Mouse (Mus musculus) intestine, postnatal 0 days (tissue): ENCODE results near the gene Rpl4. TPM values are rescaled to one million over a fixed set of nuclear protein-coding genes. Genes with fewer than 3 reads are reported as not detected.
A peak's percentile ranks its signal among the peaks of the same experiment; 100 is the strongest.

Source experiments
- ATAC-seq: fragments of 200-750 bp; cut with Nextera tagmentation; 2 replicates; pipeline ENCODE4 v1.8.0; 2017; ENCODE audit warnings: mild to moderate bottlenecking, moderate TSS enrichment, moderate library complexity
- H3K27ac ChIP-seq: fragments of 300-500 bp; sonication (generic); 2 replicates; pipeline ENCODE4 v1.5.1; 2014; ENCODE audit warnings: mild to moderate bottlenecking, low read depth, low read length, moderate library complexity
- H3K27me3 ChIP-seq: fragments of 300-500 bp; sonication (generic); replicated peaks from 2 replicates; pipeline ENCODE4 v1.6.1; 2014; ENCODE audit warnings: low read length, mixed read lengths; ENCODE audit not compliant: control insufficient read depth, insufficient read depth
- H3K36me3 ChIP-seq: fragments of 300-500 bp; sonication (generic); 2 replicates; pipeline ENCODE4 v1.6.1; 2014; ENCODE audit warnings: mild to moderate bottlenecking, moderate library complexity; ENCODE audit not compliant: control insufficient read depth, insufficient read depth
- H3K4me1 ChIP-seq: fragments of 300-500 bp; sonication (generic); replicated peaks from 2 replicates; pipeline ENCODE4 v1.6.1; 2014; ENCODE audit warnings: antibody characterized with exemption, low read length, mixed read lengths; ENCODE audit not compliant: control insufficient read depth, insufficient read depth
- H3K4me2 ChIP-seq: fragments of 300-500 bp; sonication (generic); replicated peaks from 2 replicates; pipeline ENCODE4 v1.6.1; 2014; ENCODE audit warnings: low read depth, mild to moderate bottlenecking, moderate library complexity
- H3K4me3 ChIP-seq: fragments of 300-500 bp; sonication (generic); 2 replicates; pipeline ENCODE4 v1.5.1; 2014; ENCODE audit warnings: low read depth, low read length
- H3K9ac ChIP-seq: fragments of 300-500 bp; sonication (generic); 2 replicates; pipeline ENCODE4 v1.6.1; 2014; ENCODE audit warnings: mild to moderate bottlenecking, low read depth, low read length
- H3K9me3 ChIP-seq: fragments of 300-500 bp; sonication (generic); 2 replicates; pipeline ENCODE4 v1.6.1; 2016; ENCODE audit warnings: mixed run types; ENCODE audit not compliant: control insufficient read depth
- CTCF ChIP-seq: sonication (generic); IDR thresholded peaks from 2 replicates; pipeline ENCODE4 v1.5.1; 2016; ENCODE audit warnings: low read depth, mild to moderate bottlenecking, control low read depth, antibody characterized with exemption, moderate library complexity
- WGBS: fragments of 180-500 bp; shearing (Covaris S2); extraction: QIAGEN DNeasy Blood & Tissue Kit; methylation state at CpG from one replicate; pipeline ENCODE4 v1.1.7; 2014; 5-methylcytosine and 5-hydroxymethylcytosine counted together
- polyA plus RNA-seq: library from polyadenylated mRNA; unstranded; fragments of >200 nt; fragmentation: Nextera tagmentation; extraction: Ambion mirVana; gene quantifications from 2 replicates; pipeline ENCODE4 v1.2.1, GENCODE M21; 2015

Gene Rpl4
- polyA plus RNA-seq, 1 experiment from 2014 or later = 575 TPM

DNA sequence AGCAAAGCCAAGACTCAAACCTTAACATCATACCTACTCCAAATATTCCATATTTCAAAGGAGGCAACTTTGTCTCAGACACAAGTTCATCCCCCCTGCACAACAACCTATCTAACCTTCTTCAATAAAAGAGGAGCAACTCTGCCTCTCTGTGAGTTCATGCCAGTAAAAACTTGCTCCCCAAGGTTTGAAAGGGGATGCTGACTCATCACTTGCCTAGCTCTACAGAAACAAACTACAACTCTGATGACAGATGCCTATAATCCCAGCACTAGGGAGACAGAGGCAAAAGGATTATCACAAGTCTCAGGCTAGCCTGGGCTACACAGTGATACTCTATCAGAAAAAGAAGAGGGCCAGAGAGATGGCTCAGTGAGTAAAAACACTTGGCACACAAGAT lies 44.7 kb downstream of the Rpl4 start:
- Histone ChIP-seq H3K4me3 (no peak overlapping the region), H3K4me1 (no peaks in the 10 kb centered on the region), H3K27ac (no peak overlapping the region), H3K9me3 (no peaks in the 10 kb centered on the region), H3K9ac (no peak overlapping the region), H3K36me3 (0 out of 2 replicates have a peak, but pooled peaks cover 4% of the 10 kb centered on the region), H3K27me3 (no peaks in the 10 kb centered on the region), H3K4me2 (no peak overlapping the region)
- no peak for TF ChIP-seq CTCF
- no peak for ATAC-seq

- no peak for TF ChIP-seq CTCF
- H3K27me3 ChIP-seq = no peaks in the 10 kb centered on the region
- no peak overlapping the region for H3K4me3 ChIP-seq
- no peak overlapping the region for H3K9ac ChIP-seq
- WGBS = 90% methylated on average over 1 of the region's 1 CpGs
- no peak for ATAC-seq
- no peaks in the 10 kb centered on the region for H3K4me1 ChIP-seq
- H3K27ac ChIP-seq = no peak overlapping the region; the same call in 1 of the 2 replicates
- no peak overlapping the region for H3K4me2 ChIP-seq
- H3K36me3 ChIP-seq = no peaks in the 10 kb centered on the region
- no peaks in the 10 kb centered on the region for H3K9me3 ChIP-seq
These were observed 46.1 kb downstream of the Rpl4 start for GRCm38 (mm10) chr9:64219305-64219704.

DNA sequence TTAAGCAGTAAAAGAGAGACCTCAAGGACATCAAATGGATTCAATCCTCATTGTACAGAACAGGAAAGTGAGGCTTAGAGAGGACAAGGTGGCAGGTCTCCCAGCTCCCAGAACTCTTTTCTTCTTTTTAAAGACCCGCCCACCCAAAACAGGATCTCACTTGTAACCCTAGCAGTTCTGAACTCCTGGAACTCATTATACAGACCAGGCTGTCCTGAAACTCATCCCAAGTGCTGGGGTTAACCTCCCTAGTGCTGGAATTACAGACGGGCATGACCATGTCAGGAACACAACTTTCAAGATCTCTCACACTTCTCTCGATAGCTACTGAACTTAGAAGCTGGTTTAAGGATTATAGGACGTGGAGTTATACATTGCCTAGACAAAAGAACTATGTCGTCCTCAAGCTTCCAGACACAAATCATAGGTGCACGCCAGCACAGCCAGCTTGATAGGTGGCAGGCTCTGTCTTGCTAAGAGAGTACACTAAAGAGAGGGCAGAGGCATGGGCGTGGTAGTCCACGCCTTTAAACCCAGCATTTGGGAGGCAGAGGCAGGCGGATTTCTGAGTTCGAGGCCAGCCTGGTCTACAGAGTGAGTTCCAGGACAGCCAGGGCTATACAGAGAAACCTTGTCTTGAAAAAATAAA lies 46.7 kb downstream of the Rpl4 start:
- no peak for ATAC-seq
- WGBS = 82% methylated on average over 10 of the region's 10 CpGs
- H3K27ac ChIP-seq = peak overlapping the region; percentile 42; the same call in 1 of the 2 replicates
- H3K4me1 ChIP-seq = no peaks in the 10 kb centered on the region
- no peaks in the 10 kb centered on the region for H3K27me3 ChIP-seq
- no peak for TF ChIP-seq CTCF
- H3K4me3 ChIP-seq = no peak overlapping the region
- H3K9me3 ChIP-seq = no peaks in the 10 kb centered on the region
- H3K36me3 ChIP-seq = no peaks in the 10 kb centered on the region
- no peak overlapping the region for H3K4me2 ChIP-seq
- no peak overlapping the region for H3K9ac ChIP-seq

- no peaks in the 10 kb centered on the region for H3K4me1 ChIP-seq
- H3K4me2 ChIP-seq = no peak overlapping the region
- WGBS = 29% methylated on average over 1 of the region's 1 CpGs
- no peak overlapping the region for H3K9ac ChIP-seq
- H3K27me3 ChIP-seq = no peaks in the 10 kb centered on the region
- ATAC-seq = peak; percentile 44; the same call in 1 of the 2 replicates
- H3K9me3 ChIP-seq = no peaks in the 10 kb centered on the region
- H3K27ac ChIP-seq = peak overlapping the region; percentile 42; the same call in 1 of the 2 replicates
- H3K36me3 ChIP-seq = no peaks in the 10 kb centered on the region
- TF ChIP-seq CTCF = no peak
- H3K4me3 ChIP-seq = no peak overlapping the region
These were observed 47.4 kb downstream of the Rpl4 start for GRCm38 (mm10) chr9:64220603-64221002.

GRCm38 (mm10) chr9:64221480-64221879 lies 48.3 kb downstream of the Rpl4 start:
- no peaks in the 10 kb centered on the region for H3K36me3 ChIP-seq
- H3K4me2 ChIP-seq = no peak overlapping the region
- no peaks in the 10 kb centered on the region for H3K4me1 ChIP-seq
- WGBS = 85% methylated on average over 4 of the region's 4 CpGs
- no peak for ATAC-seq
- H3K4me3 ChIP-seq = no peak overlapping the region
- no peak for TF ChIP-seq CTCF
- H3K27me3 ChIP-seq = no peaks in the 10 kb centered on the region
- H3K27ac ChIP-seq = no peak overlapping the region
- H3K9me3 ChIP-seq = no peaks in the 10 kb centered on the region
- H3K9ac ChIP-seq = no peak overlapping the region

DNA sequence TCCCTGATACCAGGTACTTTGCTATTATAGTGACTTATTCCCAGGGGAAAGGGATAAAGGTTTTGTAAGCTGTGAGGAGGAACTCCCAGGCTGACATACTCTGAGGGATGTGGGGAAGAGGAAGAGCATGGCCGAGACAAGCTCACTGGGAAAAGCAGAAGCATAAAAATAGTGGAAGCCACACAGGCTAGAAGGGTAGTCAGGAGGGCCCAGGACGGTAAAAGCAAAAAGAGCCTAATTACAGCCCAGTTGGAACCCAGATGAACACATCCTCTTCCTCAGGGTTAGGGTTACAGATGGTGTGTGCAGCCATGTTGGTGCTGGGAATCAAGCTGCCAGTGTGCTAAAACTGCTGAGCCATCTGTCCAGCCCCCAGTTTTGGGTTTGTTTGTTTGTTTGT lies 48.9 kb downstream of the Rpl4 start:
- H3K9ac ChIP-seq = no peak overlapping the region
- no peaks in the 10 kb centered on the region for H3K36me3 ChIP-seq
- 68% methylated on average over 2 of the region's 2 CpGs for WGBS
- ATAC-seq = no peak
- H3K27ac ChIP-seq = no peak overlapping the region; the same call in 1 of the 2 replicates
- no peak overlapping the region for H3K4me3 ChIP-seq
- TF ChIP-seq CTCF = no peak
- no peaks in the 10 kb centered on the region for H3K4me1 ChIP-seq
- H3K9me3 ChIP-seq = no peaks in the 10 kb centered on the region
- no peaks in the 10 kb centered on the region for H3K27me3 ChIP-seq
- no peak overlapping the region for H3K4me2 ChIP-seq
